Mouse (Mus musculus): Measurements from ENCODE around the gene Zfp398. TPM values are rescaled to one million over a fixed set of nuclear protein-coding genes. Genes with fewer than 3 reads are reported as not detected.

The Zfp398 gene
- polyA plus RNA-seq, 1 experiment, result 0.04 TPM

- no peaks in the 10 kb centered on the region for H3K27me3 ChIP-seq (ENCODE audit: control insufficient read depth)
- H3K9me3 ChIP-seq (ENCODE audit: control insufficient read depth, low read length), result no peaks in the 10 kb centered on the region
- H3K36me3 ChIP-seq (ENCODE audit: control insufficient read depth), result peaks cover 49% of the 10 kb centered on the region
- no peak for TF ChIP-seq GATA1 (IDR thresholded peaks at IDR 0.05; ENCODE audit: low read length)
- no peak for TF ChIP-seq TAL1 (IDR thresholded peaks at IDR 0.05; ENCODE audit: low read length)
- peaks cover 20% of the 10 kb centered on the region for H3K4me1 ChIP-seq (ENCODE audit: control insufficient read depth)
- H3K4me3 ChIP-seq (replicated peaks), result no peak overlapping the region
Measured at GRCm38 (mm10) chr6:47807419-47807818, 28.0 kb upstream of the Zfp398 start.

DNA sequence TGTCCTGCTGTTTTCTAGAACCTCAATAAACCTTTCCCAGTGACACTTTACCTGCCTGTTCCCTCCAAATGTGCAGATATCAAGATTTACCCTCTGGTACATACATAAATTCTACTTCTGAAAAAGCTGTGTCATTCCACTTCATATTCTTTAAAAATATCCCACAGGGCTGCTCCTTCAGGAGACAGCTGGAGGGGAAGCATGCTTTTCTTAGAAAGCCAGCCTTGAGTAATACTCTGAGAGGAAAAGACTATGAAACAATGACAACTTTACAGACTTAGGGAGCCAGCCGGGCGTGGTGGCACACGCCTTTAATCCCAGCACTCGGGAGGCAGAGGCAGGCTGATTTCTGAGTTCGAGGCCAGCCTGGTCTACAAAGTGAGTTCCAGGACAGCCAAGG, 26.9 kb upstream of the Zfp398 start:
- no peak overlapping the region for H3K4me3 ChIP-seq (replicated peaks)
- no peak for TF ChIP-seq TAL1 (IDR thresholded peaks at IDR 0.05; ENCODE audit: low read length)
- TF ChIP-seq GATA1 (IDR thresholded peaks at IDR 0.05; ENCODE audit: low read length), result no peak
- peaks cover 28% of the 10 kb centered on the region for H3K4me1 ChIP-seq (ENCODE audit: control insufficient read depth)
- no peaks in the 10 kb centered on the region for H3K27me3 ChIP-seq (ENCODE audit: control insufficient read depth)
- peaks cover 37% of the 10 kb centered on the region for H3K36me3 ChIP-seq (ENCODE audit: control insufficient read depth)
- no peaks in the 10 kb centered on the region for H3K9me3 ChIP-seq (ENCODE audit: control insufficient read depth, low read length)

DNA sequence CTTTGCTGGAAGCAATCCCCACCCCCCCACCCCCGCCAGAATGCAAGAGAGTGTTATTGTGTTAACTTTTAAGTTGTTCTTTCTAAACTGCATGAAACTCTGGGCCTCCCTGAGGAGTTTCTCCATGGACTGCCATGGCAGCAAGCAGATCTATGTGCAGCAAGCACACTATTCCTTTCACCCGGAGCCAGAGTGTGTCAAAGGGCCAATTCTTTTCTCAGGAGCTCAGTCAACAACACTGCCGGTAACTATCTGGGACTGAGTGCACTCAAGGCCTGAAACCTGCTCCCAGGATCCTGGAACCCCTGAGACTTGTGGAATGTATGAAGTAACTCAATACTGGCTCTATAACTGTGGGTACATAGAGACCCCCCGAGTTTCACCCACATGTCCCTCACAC, 26.4 kb upstream of the Zfp398 start:
- H3K36me3 ChIP-seq (ENCODE audit: control insufficient read depth), result peaks cover 32% of the 10 kb centered on the region
- TF ChIP-seq GATA1 (IDR thresholded peaks at IDR 0.05; ENCODE audit: low read length), result no peak
- TF ChIP-seq TAL1 (IDR thresholded peaks at IDR 0.05; ENCODE audit: low read length), result no peak
- no peak overlapping the region for H3K4me3 ChIP-seq (replicated peaks)
- no peaks in the 10 kb centered on the region for H3K27me3 ChIP-seq (ENCODE audit: control insufficient read depth)
- no peaks in the 10 kb centered on the region for H3K9me3 ChIP-seq (ENCODE audit: control insufficient read depth, low read length)
- H3K4me1 ChIP-seq (ENCODE audit: control insufficient read depth), result peaks cover 31% of the 10 kb centered on the region

DNA sequence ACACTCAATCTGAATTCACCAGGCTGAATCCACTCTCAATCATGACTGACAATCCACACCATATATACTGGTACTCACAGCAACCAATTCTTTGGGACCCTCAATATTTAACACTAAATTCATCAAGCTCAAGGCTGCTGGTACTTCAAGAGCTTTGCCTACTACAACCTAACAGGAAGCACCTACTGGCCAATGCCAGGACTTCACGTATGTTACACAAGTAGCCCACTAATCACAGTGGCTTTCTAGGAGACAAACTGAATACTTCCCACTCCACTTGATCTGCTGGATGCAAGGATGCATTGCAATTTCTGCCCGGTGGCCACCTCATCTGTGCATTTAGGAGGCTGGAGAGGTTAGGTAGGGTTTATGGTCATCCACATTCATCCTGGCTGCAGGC, 25.3 kb upstream of the Zfp398 start:
- Histone ChIP-seq H3K27me3 (ENCODE audit: control insufficient read depth) (no peaks in the 10 kb centered on the region), H3K4me1 (ENCODE audit: control insufficient read depth) (peaks cover 36% of the 10 kb centered on the region), H3K36me3 (ENCODE audit: control insufficient read depth) (peaks cover 21% of the 10 kb centered on the region), H3K9me3 (ENCODE audit: control insufficient read depth, low read length) (no peaks in the 10 kb centered on the region), H3K4me3 (replicated peaks) (no peak overlapping the region)
- no peak for TF ChIP-seq TAL1 (IDR thresholded peaks at IDR 0.05; ENCODE audit: low read length)
- no peak for TF ChIP-seq GATA1 (IDR thresholded peaks at IDR 0.05; ENCODE audit: low read length)

DNA sequence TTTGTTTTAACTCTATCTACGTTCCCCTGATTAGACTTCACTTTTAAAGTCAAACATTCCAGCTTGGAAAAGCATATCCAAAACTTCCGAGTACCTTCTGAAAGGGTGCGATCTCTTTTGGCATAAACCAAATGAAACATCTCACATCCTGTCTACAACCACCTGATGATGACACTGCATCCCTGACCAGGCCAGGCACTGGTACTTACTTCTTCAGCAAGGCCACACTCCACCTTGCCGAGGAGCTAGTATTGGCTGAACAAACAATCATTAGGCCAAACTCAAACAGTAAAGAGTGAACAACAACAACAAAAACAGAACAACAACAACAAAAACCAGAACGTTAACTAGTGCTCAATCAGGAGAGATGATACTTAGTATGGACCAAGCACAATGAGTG, 24.1 kb upstream of the Zfp398 start:
- peak overlapping the region; percentile 83 for H3K4me3 ChIP-seq (replicated peaks)
- peaks cover 36% of the 10 kb centered on the region for H3K4me1 ChIP-seq (ENCODE audit: control insufficient read depth)
- H3K36me3 ChIP-seq (ENCODE audit: control insufficient read depth), result peaks cover 12% of the 10 kb centered on the region
- TF ChIP-seq TAL1 (IDR thresholded peaks at IDR 0.05; ENCODE audit: low read length), result no peak
- TF ChIP-seq GATA1 (IDR thresholded peaks at IDR 0.05; ENCODE audit: low read length), result no peak
- H3K9me3 ChIP-seq (ENCODE audit: control insufficient read depth, low read length), result no peaks in the 10 kb centered on the region
- no peaks in the 10 kb centered on the region for H3K27me3 ChIP-seq (ENCODE audit: control insufficient read depth)

GRCm38 (mm10) chr6:47812271-47812915, 23.1 kb upstream of the Zfp398 start:
- no peaks in the 10 kb centered on the region for H3K9me3 ChIP-seq (ENCODE audit: control insufficient read depth, low read length)
- no peaks in the 10 kb centered on the region for H3K27me3 ChIP-seq (ENCODE audit: control insufficient read depth)
- TF ChIP-seq TAL1 (IDR thresholded peaks at IDR 0.05; ENCODE audit: low read length) (no peak), GATA1 (IDR thresholded peaks at IDR 0.05; ENCODE audit: low read length) (no peak)
- H3K4me1 ChIP-seq (ENCODE audit: control insufficient read depth), result peaks cover 36% of the 10 kb centered on the region
- peaks cover 5% of the 10 kb centered on the region; the same call in 1 of the 2 replicates for H3K36me3 ChIP-seq (ENCODE audit: control insufficient read depth)
- peak overlapping the region; percentile 83 for H3K4me3 ChIP-seq (replicated peaks)

DNA sequence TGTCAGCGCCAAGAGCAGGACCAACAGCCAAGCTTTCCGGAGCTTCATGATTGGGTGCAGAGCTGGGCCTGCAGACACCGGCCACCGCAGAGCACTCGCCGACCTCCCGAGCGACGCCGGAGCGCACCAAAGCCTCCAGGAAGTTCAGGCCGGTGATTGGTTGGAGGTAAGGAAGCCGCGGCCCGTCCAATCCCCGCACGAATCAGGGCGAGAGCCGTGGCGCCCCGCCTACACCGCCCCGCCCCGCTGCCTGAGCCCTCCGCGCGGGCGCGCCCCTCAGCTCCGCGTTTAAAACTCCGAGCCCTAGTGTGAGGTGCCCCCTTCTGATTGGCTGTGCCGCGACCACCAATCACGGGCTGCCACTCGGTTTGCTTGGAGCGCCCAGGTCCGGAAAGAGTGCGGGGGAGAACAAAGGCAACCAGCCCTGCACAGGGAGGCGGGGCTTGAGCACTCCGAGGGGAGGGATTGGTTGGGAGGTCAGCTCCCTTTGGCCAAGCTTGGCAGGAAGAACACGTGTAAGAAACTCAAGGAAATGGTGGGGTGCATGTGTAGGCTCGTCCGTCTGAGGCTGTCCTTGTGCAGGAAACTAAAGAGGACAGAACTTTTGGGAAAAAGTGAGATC, 22.1 kb upstream of the Zfp398 start, which contains the start of gene Pdia4:
Gene Pdia4, minus strand, starts transcription at position 174 of the 622 bp plus-strand sequence.
- H3K9me3 ChIP-seq (ENCODE audit: control insufficient read depth, low read length), result no peaks in the 10 kb centered on the region
- H3K27me3 ChIP-seq (ENCODE audit: control insufficient read depth), result no peaks in the 10 kb centered on the region
- H3K4me3 ChIP-seq (replicated peaks), result peak within 1 kb of the TSS; percentile 83
- peaks cover 36% of the 10 kb centered on the region for H3K4me1 ChIP-seq (ENCODE audit: control insufficient read depth)
- H3K36me3 ChIP-seq (ENCODE audit: control insufficient read depth), result no peaks in the 10 kb centered on the region; the same call in 1 of the 2 replicates
- TF ChIP-seq TAL1 (IDR thresholded peaks at IDR 0.05; ENCODE audit: low read length) (no peak), GATA1 (IDR thresholded peaks at IDR 0.05; ENCODE audit: low read length) (no peak)

DNA sequence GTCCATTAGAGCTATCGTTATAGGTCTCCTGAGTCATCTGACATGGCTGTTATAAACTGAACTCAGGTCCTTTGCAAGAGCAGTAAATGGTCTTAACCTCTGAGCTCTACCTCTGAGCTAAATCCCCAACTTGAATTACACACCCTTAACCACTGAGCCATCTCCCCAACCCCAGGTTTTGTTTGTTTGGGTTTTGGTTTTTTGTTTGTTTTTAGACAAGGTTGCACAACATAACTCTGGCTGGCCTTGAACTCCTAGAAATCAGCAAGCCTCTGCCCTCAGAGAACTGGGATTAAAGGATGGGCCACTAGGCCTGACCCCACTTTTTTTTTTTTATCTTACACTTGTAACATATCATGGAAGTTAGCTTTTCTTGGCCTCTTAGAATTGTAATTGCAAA, 19.3 kb upstream of the Zfp398 start:
- Histone ChIP-seq H3K4me3 (replicated peaks) (no peak overlapping the region), H3K36me3 (ENCODE audit: control insufficient read depth) (peaks cover 2% of the 10 kb centered on the region; the same call in 1 of the 2 replicates), H3K4me1 (ENCODE audit: control insufficient read depth) (peaks cover 29% of the 10 kb centered on the region), H3K27me3 (ENCODE audit: control insufficient read depth) (no peaks in the 10 kb centered on the region), H3K9me3 (ENCODE audit: control insufficient read depth, low read length) (no peaks in the 10 kb centered on the region)
- no peak for TF ChIP-seq TAL1 (IDR thresholded peaks at IDR 0.05; ENCODE audit: low read length)
- no peak for TF ChIP-seq GATA1 (IDR thresholded peaks at IDR 0.05; ENCODE audit: low read length)

- Histone ChIP-seq H3K4me1 (ENCODE audit: control insufficient read depth) (peaks cover 6% of the 10 kb centered on the region), H3K36me3 (ENCODE audit: control insufficient read depth) (peaks cover 2% of the 10 kb centered on the region; the same call in 1 of the 2 replicates), H3K4me3 (replicated peaks) (no peak overlapping the region), H3K27me3 (ENCODE audit: control insufficient read depth) (no peaks in the 10 kb centered on the region), H3K9me3 (ENCODE audit: control insufficient read depth, low read length) (no peaks in the 10 kb centered on the region)
- TF ChIP-seq TAL1 (IDR thresholded peaks at IDR 0.05; ENCODE audit: low read length) (no peak), GATA1 (IDR thresholded peaks at IDR 0.05; ENCODE audit: low read length) (no peak)
Measured at GRCm38 (mm10) chr6:47818721-47819120, 16.7 kb upstream of the Zfp398 start.

Data from erythroblast, embryonic 14.5 days (primary cell).